In genomic region chr3:21992203-21992602, GRCm38 (mm10) we compare ENCODE assay signal across 17 mouse cellular contexts.
DNase-seq lines count a peak whose midpoint lies in the region; ATAC-seq and TF ChIP-seq lines count a peak whose summit lies in the region.
"Had no signal": no experiment of that assay in that cellular context is flagged by ENCODE, and none has a peak within 500 bp of the region (broad histone marks: within the 10 kb centered on the region; RNA-seq: fewer than 3 reads in every experiment).

No protein-coding gene starts in this region.

- TF ChIP-seq CTCF in thymus, adult 2 months (IDR thresholded peaks at IDR 0.05; ENCODE audit: borderline replicate concordance, control insufficient read depth, extremely low read depth, insufficient read depth, low read length, poor library complexity): no peak
- no peak for TF ChIP-seq CTCF in small intestine, adult 2 months (IDR thresholded peaks at IDR 0.05; ENCODE audit: extremely low read depth, insufficient read length, insufficient replicate concordance, low read depth, low read length)

- 46% methylated on average over 5 of the region's 5 CpGs for WGBS in thymus, adult 2 months
- WGBS in liver, embryonic 12.5 days (ENCODE audit: insufficient replicate concordance): 39% methylated on average over 5 of the region's 5 CpGs
- WGBS in small intestine, adult 2 months: 64% methylated on average over 5 of the region's 5 CpGs
- 90% methylated on average over 5 of the region's 5 CpGs for WGBS in midbrain, embryonic 13.5 days

- 0 out of 2 replicates have a peak overlapping the region, but pooled peaks have one; percentile 29 for H3K4me2 ChIP-seq in liver, embryonic 12.5 days
- H3K4me2 ChIP-seq in midbrain, embryonic 13.5 days (replicated peaks): no peak overlapping the region
- H3K4me2 ChIP-seq: embryonic facial prominence, embryonic 15.5 days; forebrain, embryonic 13.5 days; kidney, embryonic 15.5 days; limb, embryonic 12.5 days; lung, embryonic 14.5 days; stomach, embryonic 15.5 days had no signal

- no peak for TF ChIP-seq POLR2A in thymus, adult 2 months (IDR thresholded peaks at IDR 0.05; ENCODE audit: control insufficient read depth, extremely low read depth, insufficient read depth, low read length, poor library complexity)
- TF ChIP-seq POLR2A in small intestine, adult 2 months (IDR thresholded peaks at IDR 0.05; ENCODE audit: low read depth, low read length): no peak

- H3K9ac ChIP-seq in liver, embryonic 12.5 days: no peak overlapping the region
- H3K9ac ChIP-seq in midbrain, embryonic 13.5 days (replicated peaks): no peak overlapping the region
- H3K9ac ChIP-seq: embryonic facial prominence, embryonic 15.5 days; forebrain, embryonic 13.5 days; kidney, embryonic 15.5 days; limb, embryonic 12.5 days; lung, embryonic 14.5 days; stomach, embryonic 15.5 days had no signal

- H3K9me3 ChIP-seq in liver, embryonic 12.5 days (replicated peaks): no peaks in the 10 kb centered on the region
- no peaks in the 10 kb centered on the region for H3K9me3 ChIP-seq in midbrain, embryonic 13.5 days
- H3K9me3 ChIP-seq: embryonic facial prominence, embryonic 15.5 days; forebrain, embryonic 13.5 days; kidney, embryonic 15.5 days; limb, embryonic 12.5 days; stomach, embryonic 15.5 days had no signal

- H3K27ac ChIP-seq in thymus, adult 2 months (ENCODE audit: control insufficient read depth, insufficient read depth, low read length): peak overlapping the region; percentile 61
- no peak overlapping the region for H3K27ac ChIP-seq in liver, embryonic 12.5 days
- peak overlapping the region; percentile 89 for H3K27ac ChIP-seq in small intestine, adult 2 months (ENCODE audit: insufficient read depth, low read depth, low read length)
- H3K27ac ChIP-seq in midbrain, embryonic 13.5 days: no peak overlapping the region
- H3K27ac ChIP-seq: embryonic facial prominence, embryonic 15.5 days; forebrain, embryonic 13.5 days; heart, adult 2 months; hindbrain, postnatal 0 days; kidney, embryonic 15.5 days; left cerebral cortex, adult 2 months; limb, embryonic 12.5 days; stomach, embryonic 15.5 days had no signal

- H3K4me1 ChIP-seq in thymus, adult 2 months (replicated peaks; ENCODE audit: control insufficient read depth, insufficient read depth, low read length): peaks cover 35% of the 10 kb centered on the region
- peaks cover 44% of the 10 kb centered on the region for H3K4me1 ChIP-seq in liver, embryonic 12.5 days
- peaks cover 38% of the 10 kb centered on the region; the same call in 1 of the 2 replicates for H3K4me1 ChIP-seq in small intestine, adult 2 months (ENCODE audit: control insufficient read depth, insufficient read depth, insufficient read length, low read length)
- H3K4me1 ChIP-seq in midbrain, embryonic 13.5 days (replicated peaks): no peaks in the 10 kb centered on the region
- H3K4me1 ChIP-seq: embryonic facial prominence, embryonic 15.5 days; forebrain, embryonic 13.5 days; stomach, embryonic 15.5 days had no signal

- no peaks in the 10 kb centered on the region for H3K27me3 ChIP-seq in thymus, adult 2 months (ENCODE audit: control insufficient read depth, insufficient read depth, low read length)
- no peaks in the 10 kb centered on the region for H3K27me3 ChIP-seq in liver, embryonic 12.5 days (replicated peaks)
- H3K27me3 ChIP-seq in small intestine, adult 2 months (ENCODE audit: control insufficient read depth, insufficient read depth, low read length): no peaks in the 10 kb centered on the region
- H3K27me3 ChIP-seq in midbrain, embryonic 13.5 days: no peaks in the 10 kb centered on the region
- H3K27me3 ChIP-seq: embryonic facial prominence, embryonic 15.5 days; forebrain, embryonic 13.5 days; kidney, embryonic 15.5 days; limb, embryonic 12.5 days; stomach, embryonic 15.5 days had no signal

- H3K4me3 ChIP-seq in thymus, adult 2 months (ENCODE audit: control insufficient read depth, insufficient read depth, low read length): no peak overlapping the region
- H3K4me3 ChIP-seq in liver, embryonic 12.5 days: no peak overlapping the region
- H3K4me3 ChIP-seq in small intestine, adult 2 months (ENCODE audit: low read depth, low read length): no peak overlapping the region
- H3K4me3 ChIP-seq in midbrain, embryonic 13.5 days (replicated peaks): no peak overlapping the region
- H3K4me3 ChIP-seq: embryonic facial prominence, embryonic 15.5 days; forebrain, embryonic 13.5 days; heart, adult 2 months; kidney, embryonic 15.5 days; left cerebral cortex, adult 2 months; limb, embryonic 12.5 days; stomach, embryonic 15.5 days had no signal

- no peaks in the 10 kb centered on the region for H3K36me3 ChIP-seq in thymus, adult 2 months (ENCODE audit: control insufficient read depth, insufficient read depth, low read length)
- no peaks in the 10 kb centered on the region for H3K36me3 ChIP-seq in liver, embryonic 12.5 days
- no peaks in the 10 kb centered on the region for H3K36me3 ChIP-seq in small intestine, adult 2 months (ENCODE audit: control insufficient read depth, insufficient read depth, low read length)
- no peaks in the 10 kb centered on the region for H3K36me3 ChIP-seq in midbrain, embryonic 13.5 days
- H3K36me3 ChIP-seq: embryonic facial prominence, embryonic 15.5 days; kidney, embryonic 15.5 days; limb, embryonic 12.5 days; stomach, embryonic 15.5 days had no signal

- ATAC-seq in liver, embryonic 12.5 days: no peak
- no peak for ATAC-seq in midbrain, embryonic 13.5 days
- ATAC-seq: forebrain, embryonic 13.5 days; hindbrain, postnatal 0 days had no signal

- no peak for DNase-seq in thymus, adult 2 months
- no peak for DNase-seq in thymus, postnatal 10 days (ENCODE audit: low spot score in 2 of 2)
- DNase-seq in T-cell, adult 2 months (ENCODE audit: low spot score): peak; percentile 18
- no peak for DNase-seq in lung, postnatal 10 days
- DNase-seq: cerebellum, adult 11-12 months; lung, embryonic 14.5 days had no signal

Comparison
In these comparisons a context has a peak if more than half of its experiments do, and no peak if none do; other contexts are left out.
1. H3K27ac ChIP-seq: peak in thymus, adult 2 months (single experiment) and small intestine, adult 2 months (single experiment); none in liver, embryonic 12.5 days (single experiment) and midbrain, embryonic 13.5 days (single experiment).